Mouse (Mus musculus) G1E (cell line): ENCODE data around the gene Eef1a2.

Source experiments
- CTCF ChIP-seq: IDR thresholded peaks from 2 replicates; pipeline ENCODE4 v1.5.1; 2012; ENCODE audit warnings: low read depth, low read length, inconsistent platforms, mixed read lengths
- GATA1 ChIP-seq: IDR thresholded peaks from 2 replicates; pipeline ENCODE4 v1.6.1; 2012; ENCODE audit warnings: borderline replicate concordance, low read length, inconsistent platforms, mixed read lengths
- POLR2AphosphoS5 ChIP-seq: IDR thresholded peaks from 2 replicates; pipeline ENCODE4 v1.6.1; 2012; ENCODE audit warnings: low read depth, low read length, inconsistent platforms; ENCODE audit not compliant: insufficient replicate concordance
- TAL1 ChIP-seq: conservative IDR thresholded peaks from 2 replicates; pipeline ENCODE4 v1.6.1; 2012; ENCODE audit warnings: low read depth, low read length, inconsistent platforms, mixed read lengths

- TF ChIP-seq CTCF (no peak), GATA1 (no peak), TAL1 (no peak), POLR2AphosphoS5 (no peak)
These were observed 17.1 kb downstream of the Eef1a2 start for GRCm38 (mm10) chr2:181139641-181140193.
